Mouse (Mus musculus) kidney, adult 2 months (tissue): ENCODE measurements around the gene S100z. TPM values are rescaled to one million over a fixed set of nuclear protein-coding genes. Genes with fewer than 3 reads are reported as not detected.

Experiments used
- DNase-seq: peaks from one replicate; pipeline ENCODE4 v3.0.0; 2021
- H3K27ac ChIP-seq: fragments of 200-500 bp; 2 replicates; pipeline ENCODE4 v1.5.1; 2012; ENCODE audit warnings: low read depth, low read length, control low read depth, inconsistent platforms; ENCODE audit not compliant: insufficient read depth
- H3K27me3 ChIP-seq: fragments of 200-500 bp; replicated peaks from 2 replicates; pipeline ENCODE4 v1.6.1; 2012; ENCODE audit warnings: mild to moderate bottlenecking, moderate library complexity, low read length, inconsistent platforms; ENCODE audit not compliant: control insufficient read depth, insufficient read depth
- H3K36me3 ChIP-seq: fragments of 200-500 bp; 2 replicates; pipeline ENCODE4 v1.6.1; 2012; ENCODE audit warnings: mild to moderate bottlenecking, moderate library complexity, low read length, inconsistent platforms; ENCODE audit not compliant: control insufficient read depth, insufficient read depth
- H3K4me1 ChIP-seq: fragments of 200-500 bp; 2 replicates; pipeline ENCODE4 v1.6.1; 2011; ENCODE audit warnings: low read length; ENCODE audit not compliant: control insufficient read depth, insufficient read depth
- H3K4me3 ChIP-seq: fragments of 200-500 bp; 2 replicates; pipeline ENCODE4 v1.5.1; 2011; ENCODE audit warnings: mild to moderate bottlenecking, low read depth, low read length, control low read depth; ENCODE audit not compliant: insufficient read depth
- CTCF ChIP-seq: fragments of 200-500 bp; conservative IDR thresholded peaks from 2 replicates; pipeline ENCODE4 v1.5.1; 2011; ENCODE audit warnings: low read depth, mild to moderate bottlenecking, control low read depth, low read length, moderate library complexity, mixed read lengths; ENCODE audit not compliant: insufficient read depth, insufficient read length
- POLR2A ChIP-seq: fragments of 200-500 bp; IDR thresholded peaks from one replicate; pipeline ENCODE4 v1.6.1; 2011; ENCODE audit warnings: low read depth, low read length, control low read depth
- WGBS: fragments of 180-500 bp; shearing (Covaris S2); methylation state at CpG from one replicate; pipeline ENCODE4 v1.1.7; 2018; 5-methylcytosine and 5-hydroxymethylcytosine counted together
- polyA plus RNA-seq: library from polyadenylated mRNA; depleted of rRNA; stranded (reverse); fragments of >200 nt; gene quantifications from 2 replicates; pipeline ENCODE4 v1.2.3, GENCODE M21; 2012

The S100z gene
- polyA plus RNA-seq, 1 experiment, result 0.80 TPM

DNA sequence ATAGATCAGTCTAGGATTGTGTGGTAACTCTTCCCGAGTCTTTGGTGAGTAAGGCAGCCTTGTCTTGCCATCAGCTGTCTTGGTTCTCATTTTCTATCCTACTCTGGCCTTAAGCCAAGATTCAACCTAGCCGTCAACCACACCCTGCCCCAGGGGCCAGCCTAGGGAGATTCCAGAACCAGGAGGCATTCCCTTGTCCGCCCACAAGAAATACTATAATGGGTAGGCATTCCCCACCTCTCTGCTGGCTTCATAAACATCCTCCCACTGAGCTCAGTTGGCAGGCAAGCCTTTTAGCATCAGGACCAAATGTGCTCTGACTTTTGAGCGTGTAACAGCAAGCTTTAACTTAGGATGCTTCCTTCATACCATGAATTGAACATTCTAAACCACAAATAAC is 36.2 kb upstream of the S100z start:
- Histone ChIP-seq H3K4me1 (0 out of 2 replicates have a peak, but pooled peaks cover 3% of the 10 kb centered on the region), H3K4me3 (no peak overlapping the region), H3K36me3 (no peaks in the 10 kb centered on the region), H3K27ac (no peak overlapping the region), H3K27me3 (no peaks in the 10 kb centered on the region)
- 61% methylated on average over 4 of the region's 4 CpGs for WGBS
- no peak for DNase-seq
- TF ChIP-seq CTCF (no peak), POLR2A (no peak)

DNA sequence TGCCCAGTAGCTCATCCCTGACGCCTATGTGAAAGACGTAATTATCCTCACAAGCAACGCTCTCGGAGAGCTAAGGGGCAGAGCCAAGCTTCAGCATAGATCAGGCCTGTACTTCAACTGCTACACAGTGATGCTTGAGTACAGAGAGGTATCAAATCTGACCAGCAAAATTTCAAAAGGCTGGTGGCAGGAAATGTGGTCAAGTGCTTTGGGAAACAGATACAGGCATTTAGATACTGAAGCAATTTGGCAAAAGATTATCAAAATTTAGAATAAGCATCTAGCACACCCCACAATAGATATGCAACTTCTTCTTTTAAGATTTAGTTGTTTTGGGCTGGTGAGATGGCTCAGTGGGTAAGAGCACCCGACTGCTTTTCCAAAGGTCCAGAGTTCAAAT is 31.5 kb upstream of the S100z start:
- H3K4me1 ChIP-seq, result no peaks in the 10 kb centered on the region
- no peak overlapping the region for H3K4me3 ChIP-seq
- H3K27me3 ChIP-seq, result no peaks in the 10 kb centered on the region
- no peak overlapping the region for H3K27ac ChIP-seq
- no peaks in the 10 kb centered on the region for H3K36me3 ChIP-seq
- TF ChIP-seq CTCF (no peak), POLR2A (no peak)
- DNase-seq, result no peak
- WGBS, result 92% methylated on average over 5 of the region's 5 CpGs

DNA sequence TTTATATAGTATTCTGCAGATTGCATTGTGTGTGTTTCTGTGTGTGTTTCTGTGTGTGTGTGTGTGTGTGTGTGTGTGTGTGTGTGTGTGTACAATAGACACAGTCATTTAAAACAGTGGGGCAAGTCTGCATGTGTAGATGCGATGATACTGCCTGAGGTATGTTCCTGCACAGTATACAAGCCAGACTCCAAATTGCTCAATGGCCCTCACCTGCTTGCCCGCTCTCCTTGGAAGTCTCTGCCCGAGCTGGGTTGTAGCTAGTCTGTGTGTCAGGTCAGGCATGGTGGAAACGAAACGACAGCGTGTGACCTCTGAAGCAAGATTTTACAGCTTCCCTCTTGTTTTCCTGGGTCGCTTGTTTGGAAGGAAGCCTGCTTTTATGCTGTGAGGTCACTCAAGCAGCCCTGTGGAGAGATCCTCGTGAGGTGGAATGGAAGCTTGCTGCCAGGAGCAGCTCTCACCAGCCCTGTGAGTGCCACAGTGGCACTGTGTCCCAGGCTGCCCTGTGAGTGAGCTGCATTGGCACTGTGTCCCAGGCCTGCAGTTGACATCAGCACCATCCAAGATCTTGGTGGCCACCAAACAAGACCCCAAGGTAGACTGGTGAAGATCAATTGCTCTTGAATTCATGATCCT is 24.9 kb upstream of the S100z start:
- WGBS, result 53% methylated on average over 8 of the region's 8 CpGs
- H3K27me3 ChIP-seq, result no peaks in the 10 kb centered on the region
- no peak for TF ChIP-seq POLR2A
- no peak for TF ChIP-seq CTCF
- no peaks in the 10 kb centered on the region for H3K4me1 ChIP-seq
- H3K36me3 ChIP-seq, result no peaks in the 10 kb centered on the region
- no peak overlapping the region for H3K4me3 ChIP-seq
- DNase-seq, result no peak
- H3K27ac ChIP-seq, result no peak overlapping the region

DNA sequence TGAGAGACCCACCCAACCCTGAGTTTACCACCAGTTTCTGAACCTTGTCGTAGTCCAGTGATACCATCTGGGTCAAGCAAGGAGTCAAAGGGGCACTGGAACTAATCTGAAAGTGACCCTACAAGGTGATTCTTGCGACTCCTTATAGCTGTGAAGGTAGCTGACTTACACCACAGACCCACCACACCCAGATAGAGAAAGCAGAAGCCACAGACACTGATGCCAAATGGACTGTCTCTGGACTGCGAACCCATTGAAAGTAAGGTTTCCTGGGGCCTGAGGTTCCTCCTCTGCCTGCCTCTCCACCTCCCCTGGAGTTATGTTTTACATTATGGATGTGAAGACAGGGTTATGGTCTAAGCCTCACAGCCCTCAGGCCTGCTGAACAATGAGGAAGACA is 18.1 kb upstream of the S100z start:
- no peak overlapping the region for H3K27ac ChIP-seq
- no peak overlapping the region for H3K4me3 ChIP-seq
- 87% methylated on average over 3 of the region's 3 CpGs for WGBS
- DNase-seq, result no peak
- TF ChIP-seq CTCF (no peak), POLR2A (no peak)
- H3K4me1 ChIP-seq, result peaks cover 3% of the 10 kb centered on the region; the same call in 1 of the 2 replicates
- H3K27me3 ChIP-seq, result no peaks in the 10 kb centered on the region
- H3K36me3 ChIP-seq, result no peaks in the 10 kb centered on the region

DNA sequence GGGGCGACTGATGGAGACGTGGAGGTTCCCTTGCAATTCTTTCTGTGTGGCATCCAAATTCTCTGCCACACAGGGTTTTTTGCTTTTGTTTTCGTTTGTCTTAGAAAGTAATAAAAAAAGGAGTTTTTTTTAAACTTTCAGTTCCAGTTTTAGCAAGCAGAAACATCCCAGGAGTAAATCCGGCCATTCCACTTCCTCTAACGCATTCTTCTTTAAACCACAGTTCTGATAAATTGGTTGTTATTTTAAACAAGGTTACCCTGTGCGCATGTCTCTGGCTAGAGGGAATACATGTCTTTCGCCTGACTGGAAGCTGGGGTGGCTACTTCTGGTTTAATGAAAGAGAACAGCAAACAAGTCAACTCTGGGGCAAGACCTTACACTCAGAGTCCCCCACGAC is 16.3 kb upstream of the S100z start:
- DNase-seq, result peak; percentile 23
- Histone ChIP-seq H3K4me3 (no peak overlapping the region), H3K27me3 (no peaks in the 10 kb centered on the region), H3K27ac (no peak overlapping the region), H3K4me1 (peaks cover 3% of the 10 kb centered on the region; the same call in 1 of the 2 replicates), H3K36me3 (no peaks in the 10 kb centered on the region)
- WGBS, result 64% methylated on average over 8 of the region's 8 CpGs
- TF ChIP-seq CTCF, result no peak
- no peak for TF ChIP-seq POLR2A

DNA sequence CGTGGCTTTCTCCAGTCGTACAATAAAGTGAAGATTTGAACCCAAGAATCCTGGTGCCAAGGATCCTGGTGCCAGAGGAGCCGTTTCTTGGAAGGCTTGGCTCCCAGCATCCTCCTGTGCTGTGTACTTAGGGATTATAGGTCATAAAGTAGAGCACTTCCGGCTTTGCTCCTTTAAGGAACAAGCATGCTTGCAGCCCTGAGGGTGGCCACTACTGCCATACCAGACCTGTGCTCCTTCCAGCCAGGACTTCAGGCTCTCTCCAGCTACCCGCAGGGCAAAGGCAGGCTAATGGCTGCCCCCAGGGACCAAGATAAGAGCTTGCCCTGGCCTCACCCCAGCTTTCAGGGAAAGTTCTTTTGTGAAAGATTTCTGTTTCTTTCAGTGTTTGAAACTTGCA is 14.8 kb upstream of the S100z start:
- 72% methylated on average over 5 of the region's 5 CpGs for WGBS
- Histone ChIP-seq H3K4me1 (peaks cover 3% of the 10 kb centered on the region; the same call in 1 of the 2 replicates), H3K27me3 (no peaks in the 10 kb centered on the region), H3K4me3 (no peak overlapping the region), H3K27ac (no peak overlapping the region), H3K36me3 (no peaks in the 10 kb centered on the region)
- no peak for DNase-seq
- no peak for TF ChIP-seq CTCF
- no peak for TF ChIP-seq POLR2A

DNA sequence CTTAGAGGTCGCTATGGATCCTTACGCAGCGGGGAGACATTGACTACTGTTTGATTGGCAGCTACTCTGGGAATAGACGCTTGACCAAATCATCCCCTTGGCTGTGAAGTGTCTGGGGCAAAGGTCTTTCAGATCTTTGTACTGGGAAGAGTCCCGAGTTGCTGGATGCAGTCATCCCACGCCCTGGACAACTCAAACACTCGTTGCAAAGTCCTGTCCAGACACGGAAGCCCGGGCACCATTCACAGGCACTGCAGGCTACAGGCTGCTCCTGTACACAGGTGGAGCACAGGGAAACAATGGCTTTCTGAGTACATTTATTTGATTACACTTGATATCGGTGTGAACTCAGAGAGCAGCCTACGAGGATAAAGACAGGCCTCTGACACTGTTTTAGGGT is 12.8 kb upstream of the S100z start:
- H3K36me3 ChIP-seq, result no peaks in the 10 kb centered on the region
- no peak overlapping the region for H3K4me3 ChIP-seq
- no peak overlapping the region for H3K27ac ChIP-seq
- peak; percentile 57 for DNase-seq
- H3K4me1 ChIP-seq, result peaks cover 3% of the 10 kb centered on the region; the same call in 1 of the 2 replicates
- TF ChIP-seq POLR2A (no peak), CTCF (no peak)
- 68% methylated on average over 11 of the region's 11 CpGs for WGBS
- H3K27me3 ChIP-seq, result no peaks in the 10 kb centered on the region
